Mouse (Mus musculus): Measurements from ENCODE around the gene Tnpo1.
A peak's percentile ranks its signal among the peaks of the same experiment; 100 is the strongest.
"Not testable (repeated sequence)": the region's sequence is repeated elsewhere in the genome, so short reads cannot be mapped to it uniquely, and the experiment has no call there.

Tnpo1 gene

GRCm38 (mm10) chr13:98817766-98818165, 108.4 kb downstream of the Tnpo1 start:
- DNase-seq (ENCODE audit: low spot score) = no peak

- DNase-seq (ENCODE audit: low spot score) = not testable (repeated sequence)
Observed at GRCm38 (mm10) chr13:98816981-98817660, 109.1 kb downstream of the Tnpo1 start.

GRCm38 (mm10) chr13:98816571-98816970, 109.6 kb downstream of the Tnpo1 start:
- DNase-seq (ENCODE audit: low spot score) = no peak

GRCm38 (mm10) chr13:98815147-98815785, 110.9 kb downstream of the Tnpo1 start, which contains the start of gene Fcho2:
Gene Fcho2, minus strand, starts transcription at chr13:98815449.
- peak; percentile 98 for DNase-seq (ENCODE audit: low spot score)

- DNase-seq (ENCODE audit: low spot score) = peak; percentile 54
Observed at GRCm38 (mm10) chr13:98814275-98815040, 111.7 kb downstream of the Tnpo1 start.

- no peak for DNase-seq (ENCODE audit: low spot score)
Observed at GRCm38 (mm10) chr13:98813596-98814274, 112.4 kb downstream of the Tnpo1 start.

GRCm38 (mm10) chr13:98813167-98813566, 113.0 kb downstream of the Tnpo1 start:
- no peak for DNase-seq (ENCODE audit: low spot score)

GRCm38 (mm10) chr13:98812285-98812684, 113.9 kb downstream of the Tnpo1 start:
- DNase-seq (ENCODE audit: low spot score) = no peak

GRCm38 (mm10) chr13:98810143-98810542, 116.0 kb downstream of the Tnpo1 start:
- no peak for DNase-seq (ENCODE audit: low spot score)

- DNase-seq (ENCODE audit: low spot score) = no peak
Observed at GRCm38 (mm10) chr13:98809087-98809486, 117.1 kb downstream of the Tnpo1 start.

- DNase-seq (ENCODE audit: low spot score) = no peak
Observed at GRCm38 (mm10) chr13:98804480-98804879, 121.7 kb downstream of the Tnpo1 start.

GRCm38 (mm10) chr13:98803699-98804098, 122.5 kb downstream of the Tnpo1 start:
- no peak for DNase-seq (ENCODE audit: low spot score)

- no peak for DNase-seq (ENCODE audit: low spot score)
Observed at GRCm38 (mm10) chr13:98802957-98803356, 123.2 kb downstream of the Tnpo1 start.

GRCm38 (mm10) chr13:98795511-98795910, 130.7 kb downstream of the Tnpo1 start:
- no peak for DNase-seq (ENCODE audit: low spot score)

GRCm38 (mm10) chr13:98792864-98793263, 133.3 kb downstream of the Tnpo1 start:
- no peak for DNase-seq (ENCODE audit: low spot score)

- DNase-seq (ENCODE audit: low spot score) = no peak
Observed at GRCm38 (mm10) chr13:98791693-98792092, 134.5 kb downstream of the Tnpo1 start.

Measured in urinary bladder, postnatal 14 days (tissue).